Mouse (Mus musculus) CD4-positive, CD25-positive, alpha-beta regulatory T cell, adult 4 months (primary cell): ENCODE measurements around the gene Fbxo45. TPM values are rescaled to one million over a fixed set of nuclear protein-coding genes. Genes with fewer than 3 reads are reported as not detected.
"Not testable (repeated sequence)": the region's sequence is repeated elsewhere in the genome, so short reads cannot be mapped to it uniquely, and the experiment has no call there.

Source experiments
- ATAC-seq: one replicate; pipeline ENCODE4 v1.8.0; 2017
- polyA plus RNA-seq, 2 experiments: library from polyadenylated mRNA; unstranded; fragments of 100-300 nt; shearing (Covaris generic); gene quantifications; one replicate each; pipeline ENCODE4 v1.2.1; 2017

Gene Fbxo45
- polyA plus RNA-seq = 1 to 10 TPM; 5.3 to 5.5 TPM

DNA sequence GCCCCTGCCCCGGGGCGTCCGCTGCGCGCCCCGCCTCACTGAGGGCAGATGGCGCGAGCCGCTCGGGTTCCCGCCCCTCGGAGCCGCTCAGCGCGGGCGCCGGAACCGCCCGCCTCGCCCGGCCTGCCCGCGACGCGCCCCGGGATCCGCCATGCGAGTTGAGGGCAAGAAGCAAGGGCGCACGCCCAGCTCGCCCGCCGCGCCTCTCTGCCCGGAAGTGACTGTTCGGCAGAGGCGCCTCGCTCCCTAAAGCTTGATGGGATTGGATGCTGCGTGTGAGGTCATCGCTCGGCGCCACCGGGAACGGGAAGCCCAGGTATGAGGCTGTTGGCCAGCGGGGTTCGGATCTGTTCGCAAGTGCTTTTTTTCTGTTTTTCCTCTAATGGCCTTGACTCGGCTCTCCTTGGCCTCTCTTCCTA lies at the start of gene Fbxo45, which contains the start of gene Wdr53:
Fbxo45 (minus strand) TSS at position 207 of the 419 bp plus-strand sequence.
Wdr53 (plus strand) TSS at position 276 of the 419 bp plus-strand sequence.
- peak; percentile 96 for ATAC-seq

DNA sequence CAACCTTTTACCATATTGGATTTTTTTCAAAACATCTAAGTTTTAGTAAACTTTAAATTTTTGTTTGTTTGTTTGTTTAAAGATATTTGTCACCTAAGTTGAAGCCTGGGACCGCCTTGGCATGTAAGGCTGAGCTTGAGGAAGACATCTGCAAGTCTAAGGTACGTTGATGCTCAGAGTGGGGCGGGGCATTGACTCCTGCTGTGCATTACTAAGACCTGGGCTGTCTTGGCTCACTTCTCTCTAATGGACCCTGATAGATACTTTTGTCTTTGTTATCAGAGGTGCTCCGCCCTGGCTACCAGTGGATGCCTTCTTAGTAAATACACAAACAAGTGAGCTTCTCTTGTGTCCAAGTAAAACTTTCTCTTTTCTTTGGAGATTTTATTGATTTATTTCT lies 44.9 kb upstream of the Fbxo45 start:
- no peak for ATAC-seq

GRCm38 (mm10) chr16:32282608-32283007 lies 35.6 kb upstream of the Fbxo45 start:
- ATAC-seq = no peak

GRCm38 (mm10) chr16:32280211-32280610 lies 33.3 kb upstream of the Fbxo45 start:
- ATAC-seq = no peak

GRCm38 (mm10) chr16:32278396-32278795 lies 31.4 kb upstream of the Fbxo45 start:
- no peak for ATAC-seq

- ATAC-seq = peak; percentile 87
Observed at GRCm38 (mm10) chr16:32277308-32278256, 30.6 kb upstream of the Fbxo45 start, which contains the start of gene Rnf168. Rnf168 (plus strand) TSS chr16:32277459.

DNA sequence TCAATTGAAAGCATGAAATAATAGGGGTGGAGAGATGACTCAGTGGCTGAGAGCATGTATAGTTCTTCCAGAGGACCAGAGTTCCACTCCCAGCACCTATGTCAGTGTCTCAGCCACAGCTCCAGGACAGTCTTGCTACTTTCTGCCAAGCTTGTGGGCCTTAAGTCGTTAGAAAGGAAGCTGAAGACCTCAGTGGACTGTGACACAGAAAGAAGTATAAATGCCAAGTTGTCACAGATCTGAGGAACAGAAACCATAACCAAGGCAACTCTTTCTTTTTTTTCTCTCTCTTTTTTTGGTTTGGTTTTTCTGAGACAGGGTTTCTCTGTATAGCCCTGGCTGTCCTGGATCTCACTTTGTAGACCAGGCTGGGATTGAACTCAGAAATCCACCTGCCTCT lies 28.9 kb upstream of the Fbxo45 start:
- no peak for ATAC-seq

DNA sequence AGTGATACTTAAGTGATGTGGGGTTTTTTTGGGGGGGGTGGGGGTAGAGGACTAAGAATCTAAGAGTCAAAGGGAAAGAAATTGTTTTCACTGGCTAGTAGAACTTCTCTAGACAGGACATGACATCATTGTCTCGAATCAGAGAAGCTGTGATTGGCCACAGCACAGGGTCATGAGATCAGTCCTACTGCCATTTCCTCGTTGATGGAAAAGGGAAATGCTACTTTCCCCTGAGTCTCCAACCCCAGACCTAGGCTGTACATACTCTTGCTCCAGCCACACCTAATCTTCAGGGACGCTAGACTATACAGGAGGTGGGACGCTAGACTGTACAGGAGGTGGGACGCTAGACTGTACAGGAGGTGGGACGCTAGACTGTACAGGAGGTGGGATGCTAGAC lies 28.1 kb upstream of the Fbxo45 start:
- ATAC-seq = no peak

- ATAC-seq = no peak
Observed at GRCm38 (mm10) chr16:32273338-32273737, 26.4 kb upstream of the Fbxo45 start.

DNA sequence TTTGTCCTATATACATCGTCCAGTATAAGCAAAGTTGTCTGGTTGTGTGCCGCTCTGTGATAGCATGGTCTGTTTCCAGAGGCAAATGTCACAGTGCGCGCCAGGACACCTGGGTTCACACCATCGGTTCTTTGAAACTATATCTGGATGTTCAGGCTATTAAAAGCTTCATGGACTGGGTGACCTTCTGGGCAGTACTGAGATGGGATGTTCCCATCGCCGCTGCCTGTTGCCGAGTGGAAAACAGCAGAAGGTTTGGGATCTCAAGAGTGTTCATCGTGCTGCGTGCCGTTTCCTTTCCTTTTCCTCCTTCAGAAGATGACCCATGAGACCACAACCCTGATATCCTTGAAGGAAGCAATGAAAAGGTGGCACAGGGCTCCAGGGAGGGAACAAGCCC lies 24.3 kb upstream of the Fbxo45 start, which contains the start of gene Smco1:
Smco1 (plus strand) TSS at position 178 of the 400 bp plus-strand sequence.
- ATAC-seq = no peak

DNA sequence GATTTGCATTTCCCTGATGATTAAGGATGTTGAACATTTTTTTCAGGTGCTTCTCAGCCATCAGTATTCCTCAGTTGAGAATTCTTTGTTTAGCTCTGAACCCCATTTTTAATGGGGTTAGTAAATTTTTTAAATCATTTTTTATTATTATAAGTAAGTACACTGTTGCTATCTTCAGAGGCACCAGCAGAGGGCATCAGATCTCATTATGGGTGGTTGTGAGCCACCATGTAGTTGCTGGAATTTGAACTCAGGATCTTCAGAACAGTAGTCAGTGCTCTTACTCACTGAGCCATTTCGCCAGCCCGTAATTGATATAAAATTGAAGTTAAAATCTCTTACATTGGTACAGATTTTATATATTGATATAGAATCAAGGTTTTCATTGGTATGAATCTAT lies 17.3 kb upstream of the Fbxo45 start:
- ATAC-seq = not testable (repeated sequence)

DNA sequence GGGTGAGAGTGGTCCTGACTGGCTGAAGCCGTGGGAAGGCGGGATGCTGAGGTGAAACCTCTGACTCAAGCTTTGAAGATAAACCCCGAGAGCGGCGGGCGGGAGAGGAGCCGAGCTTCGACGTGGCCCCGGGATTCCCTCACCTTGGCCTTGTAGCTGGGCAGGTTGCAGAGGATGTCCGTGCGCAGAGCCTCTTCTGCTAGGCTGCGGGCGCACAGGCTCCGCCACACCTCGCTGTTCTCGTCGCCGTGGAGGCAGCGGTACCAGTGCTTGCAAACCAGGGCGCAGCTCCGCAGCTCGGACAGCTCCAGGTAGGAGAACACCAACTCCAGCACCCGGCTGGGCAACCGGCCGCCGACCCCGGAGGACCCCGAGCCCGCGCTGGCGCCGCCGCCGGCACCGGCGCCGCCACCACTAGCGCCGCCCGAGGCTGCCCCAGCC lies 587 bp downstream of the Fbxo45 start:
- peak; percentile 37 for ATAC-seq

DNA sequence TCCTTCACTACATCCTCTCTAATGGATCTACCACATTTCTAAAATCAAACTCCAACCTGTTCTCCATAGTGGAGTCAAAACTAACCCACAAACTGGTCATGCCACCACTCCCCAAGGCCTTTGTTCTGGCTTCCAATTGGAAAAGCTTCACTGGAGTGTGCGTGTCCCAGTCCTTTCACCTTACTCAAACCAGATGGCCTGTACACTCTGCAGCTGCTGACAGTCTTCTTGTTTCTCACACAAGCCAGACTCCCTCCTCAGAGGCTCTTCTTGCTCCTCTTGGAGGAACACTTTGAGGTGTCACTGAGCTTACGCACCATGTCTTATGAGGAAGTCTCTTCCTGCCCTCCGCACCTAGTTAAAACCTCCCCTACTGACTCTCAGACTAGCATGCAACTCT lies 3.1 kb downstream of the Fbxo45 start:
- ATAC-seq = no peak

DNA sequence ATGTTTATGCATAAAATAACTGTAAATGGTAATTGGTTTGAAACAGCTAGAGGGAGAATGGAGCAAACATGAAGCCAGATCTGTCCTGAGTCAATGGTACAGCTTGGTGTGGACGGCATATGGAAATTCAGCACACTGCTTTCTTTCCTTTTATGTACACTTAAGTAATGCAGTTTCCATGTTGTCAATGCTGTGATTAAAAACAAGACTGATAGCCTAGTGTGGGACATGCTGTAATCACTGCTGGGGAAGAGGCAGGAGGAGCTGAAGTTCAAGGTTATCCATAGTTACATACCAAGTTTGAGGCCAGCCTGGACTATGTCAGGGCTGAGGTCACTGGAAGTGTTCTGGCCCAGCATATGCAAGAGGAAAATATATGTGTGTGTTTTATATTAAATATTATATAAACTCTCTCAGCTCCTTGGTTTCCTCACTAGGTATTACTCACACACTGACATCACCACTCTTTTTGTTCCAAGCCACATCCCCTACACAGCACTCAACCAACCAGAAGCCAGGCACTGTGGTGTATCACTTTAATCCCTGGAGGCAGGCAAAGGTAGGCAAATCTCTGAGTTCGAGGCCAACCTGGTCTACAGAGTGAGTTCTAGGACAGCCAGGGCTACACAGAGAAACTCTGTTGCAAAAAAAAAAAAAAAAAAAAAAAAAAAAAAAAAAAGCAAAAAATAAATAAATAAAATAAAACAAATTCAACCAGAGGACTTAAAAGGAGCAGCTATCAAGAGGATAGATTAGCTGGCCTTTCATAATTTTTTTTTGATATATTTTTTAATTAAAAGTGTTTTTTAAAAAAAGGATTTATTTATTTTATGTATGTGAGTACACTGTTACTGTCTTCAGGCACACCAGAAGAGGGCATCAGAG lies 7.3 kb downstream of the Fbxo45 start:
- no peak for ATAC-seq

DNA sequence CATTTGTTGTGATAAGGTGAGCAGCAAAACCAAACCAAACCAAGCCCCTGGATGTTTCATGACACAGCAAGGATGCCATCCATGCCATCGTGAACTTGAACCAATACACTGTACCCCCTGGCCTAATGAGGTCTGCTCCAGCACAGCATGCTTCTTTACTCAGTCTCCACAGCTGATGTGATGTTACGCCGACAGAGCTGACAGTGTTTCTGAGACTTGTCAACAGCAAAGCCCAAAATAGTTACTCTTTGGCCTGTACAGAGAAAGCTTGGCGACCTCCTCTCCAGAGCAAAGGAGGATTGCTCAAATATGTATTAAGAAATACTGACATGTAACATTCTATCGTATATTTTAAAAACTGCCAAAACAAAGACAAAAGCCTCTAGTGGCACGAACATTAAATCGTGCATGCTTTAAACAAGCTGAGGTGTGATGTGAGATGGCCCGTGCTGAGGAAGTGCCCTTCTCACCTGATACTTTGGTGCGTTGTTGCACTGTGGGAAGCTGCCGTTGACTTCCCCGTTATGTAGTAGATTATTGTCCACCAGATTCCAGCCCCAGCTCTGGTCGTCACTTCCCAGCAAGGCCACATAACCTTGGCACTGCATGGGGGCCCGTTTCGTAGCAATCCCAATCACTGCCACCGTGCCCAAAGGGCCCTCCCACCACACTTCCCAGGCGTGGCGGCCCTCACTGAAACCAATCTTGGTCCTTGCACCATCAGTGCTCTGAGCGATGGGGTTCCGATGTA lies 8.9 kb downstream of the Fbxo45 start:
- no peak for ATAC-seq

DNA sequence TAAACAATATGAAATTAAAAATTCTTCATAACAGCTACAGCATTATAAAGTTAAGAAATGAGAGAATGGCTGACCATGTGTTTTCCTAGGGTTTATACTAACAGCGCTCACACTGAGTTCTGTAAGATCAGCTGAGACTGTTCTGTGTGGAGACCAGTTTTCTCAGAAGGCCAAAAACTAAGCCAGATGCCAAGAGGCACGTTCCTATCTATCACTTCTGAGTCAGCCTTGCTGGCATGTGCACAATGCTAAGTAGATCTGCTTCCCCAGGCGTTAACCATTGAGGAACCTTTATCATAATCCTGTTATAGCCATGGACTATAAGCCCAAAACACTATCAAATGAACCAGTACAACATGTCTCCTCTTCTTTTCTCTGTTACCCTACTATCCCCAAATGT lies 14.9 kb downstream of the Fbxo45 start:
- ATAC-seq = not testable (repeated sequence)

GRCm38 (mm10) chr16:32222399-32222798 lies 24.6 kb downstream of the Fbxo45 start:
- no peak for ATAC-seq

DNA sequence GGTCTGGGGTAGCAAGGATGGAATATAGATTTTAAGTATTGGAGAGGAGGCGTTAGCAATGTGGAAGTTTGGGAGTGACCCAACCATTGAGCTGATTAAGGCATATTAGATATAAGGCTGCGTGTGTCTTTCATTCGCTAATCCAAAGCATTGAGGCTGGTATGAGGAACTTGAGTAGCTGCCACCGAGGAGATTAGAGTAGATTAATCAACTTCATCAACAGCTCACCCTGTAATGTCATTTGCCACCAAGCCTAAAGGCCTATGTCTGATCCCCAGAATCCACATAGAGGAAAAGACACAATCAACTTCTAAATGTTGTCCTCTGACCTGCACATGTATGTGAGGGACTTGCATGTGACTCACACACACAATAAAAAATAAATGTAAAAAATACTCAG lies 25.2 kb downstream of the Fbxo45 start:
- ATAC-seq = no peak

- ATAC-seq = peak; percentile 56
Observed at GRCm38 (mm10) chr16:32214804-32215576, 32.0 kb downstream of the Fbxo45 start.

DNA sequence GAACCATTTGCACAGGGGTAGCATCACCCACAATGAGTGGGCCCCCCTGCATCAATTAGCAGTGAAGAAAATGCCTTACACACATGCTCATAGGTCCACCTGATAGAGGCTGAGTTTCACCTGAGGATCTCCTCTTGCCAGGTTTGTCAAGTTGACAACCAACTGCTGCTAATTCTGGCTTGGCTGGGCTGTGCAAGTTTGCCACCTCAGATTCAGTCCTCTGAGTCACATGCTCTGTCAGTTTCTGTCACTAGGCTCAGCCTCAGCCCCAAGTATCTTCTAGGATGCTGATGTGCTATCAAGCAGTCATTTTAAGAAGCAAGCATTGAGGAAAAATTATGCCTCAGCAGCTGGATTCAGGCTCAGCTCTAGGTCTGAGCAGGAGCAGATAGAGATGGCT lies 32.8 kb downstream of the Fbxo45 start:
- no peak for ATAC-seq

GRCm38 (mm10) chr16:32204902-32205301 lies 42.1 kb downstream of the Fbxo45 start:
- no peak for ATAC-seq
